Mouse (Mus musculus) induced T-regulatory cell, adult 2 months (primary cell): Measurements from ENCODE around the gene Mybpc3.

Experiments
- DNase-seq: peaks from one replicate; pipeline ENCODE4 v3.0.0-alpha.2; 2012; ENCODE audit warnings: low read depth

The Mybpc3 gene

DNA sequence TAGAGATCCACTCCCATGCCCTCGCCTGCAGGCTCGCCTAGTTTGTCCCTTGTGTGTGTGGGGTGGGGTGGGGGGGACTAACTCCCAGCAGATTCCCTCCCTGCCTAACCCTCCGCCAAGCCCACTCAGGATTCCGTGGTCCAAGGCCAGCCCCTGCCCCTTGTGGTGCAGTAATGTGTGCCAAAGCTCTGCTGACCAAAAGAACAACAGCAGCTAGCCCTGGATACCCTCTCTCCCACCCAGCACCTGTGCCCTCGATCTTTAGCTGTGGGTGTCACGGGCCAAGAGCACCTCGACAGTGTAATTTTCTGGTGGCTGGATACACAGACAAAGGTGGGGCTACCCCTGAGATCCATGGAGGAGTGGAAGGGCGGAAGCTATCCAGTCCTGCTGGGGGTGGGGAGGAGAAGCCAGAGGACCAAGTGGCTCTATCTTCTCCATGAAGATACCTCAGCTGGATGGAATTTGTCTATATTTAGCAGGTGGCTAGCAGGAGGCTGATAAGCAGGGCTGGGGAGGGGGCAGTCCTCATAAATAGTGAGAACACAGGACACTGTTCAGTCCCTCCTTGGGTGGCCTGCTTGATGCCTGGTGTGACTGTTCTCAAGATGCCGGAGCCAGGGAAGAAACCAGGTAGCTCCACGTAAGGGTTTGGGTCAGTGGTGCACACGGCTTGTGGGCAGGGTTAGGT lies at the start of gene Mybpc3:
Gene Mybpc3 (plus strand): TSS at position 560 of the 691 bp plus-strand sequence.
- DNase-seq = no peak

DNA sequence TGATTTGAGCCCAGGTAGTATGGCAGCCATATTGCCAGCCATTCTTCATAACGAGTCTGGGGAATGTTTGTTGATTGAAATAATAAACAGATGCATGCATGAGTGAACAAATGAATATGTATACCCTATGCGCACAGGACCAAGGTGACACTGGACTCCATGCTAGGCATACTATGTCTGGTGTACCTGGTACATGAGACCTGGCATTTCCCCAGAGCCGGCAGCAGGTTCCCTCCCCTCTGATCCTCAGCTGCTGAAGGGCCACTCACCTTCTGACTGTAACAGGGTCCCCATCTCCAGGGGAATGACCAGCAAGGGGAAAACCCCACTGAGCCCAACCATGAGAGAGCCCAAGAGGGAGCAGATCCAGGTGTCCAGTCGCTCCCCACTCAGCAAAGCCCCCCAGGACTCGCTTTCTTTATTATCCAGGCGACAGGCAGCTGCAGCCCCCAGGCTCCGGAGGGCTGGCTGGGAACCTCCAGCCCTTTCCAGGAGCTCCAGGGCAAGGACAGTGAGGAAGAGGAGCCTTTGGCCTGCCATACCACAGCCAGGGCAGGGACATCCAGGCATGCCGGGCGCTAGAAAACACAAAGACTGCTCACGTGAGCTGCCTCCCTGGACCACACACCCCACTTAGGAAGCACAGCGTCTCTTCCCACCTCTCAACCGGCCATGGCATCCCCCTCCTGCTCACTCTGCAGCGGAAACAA lies 49.6 kb upstream of the Mybpc3 start:
- no peak for DNase-seq

DNA sequence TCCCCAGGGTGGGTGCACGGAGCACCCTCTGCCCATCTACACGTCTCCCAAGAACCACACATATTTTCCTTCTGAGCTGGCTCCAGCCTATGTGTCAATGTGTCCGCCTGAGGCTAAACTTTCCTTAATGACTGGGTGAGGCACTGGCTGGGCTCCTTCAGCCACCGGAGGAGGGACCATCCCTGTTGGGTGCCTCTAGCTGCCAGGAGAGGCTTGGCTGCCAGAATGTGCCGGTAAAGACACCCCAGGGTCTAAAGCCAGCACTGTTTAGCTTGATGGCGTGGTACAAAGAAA lies 49.1 kb upstream of the Mybpc3 start:
- no peak for DNase-seq

DNA sequence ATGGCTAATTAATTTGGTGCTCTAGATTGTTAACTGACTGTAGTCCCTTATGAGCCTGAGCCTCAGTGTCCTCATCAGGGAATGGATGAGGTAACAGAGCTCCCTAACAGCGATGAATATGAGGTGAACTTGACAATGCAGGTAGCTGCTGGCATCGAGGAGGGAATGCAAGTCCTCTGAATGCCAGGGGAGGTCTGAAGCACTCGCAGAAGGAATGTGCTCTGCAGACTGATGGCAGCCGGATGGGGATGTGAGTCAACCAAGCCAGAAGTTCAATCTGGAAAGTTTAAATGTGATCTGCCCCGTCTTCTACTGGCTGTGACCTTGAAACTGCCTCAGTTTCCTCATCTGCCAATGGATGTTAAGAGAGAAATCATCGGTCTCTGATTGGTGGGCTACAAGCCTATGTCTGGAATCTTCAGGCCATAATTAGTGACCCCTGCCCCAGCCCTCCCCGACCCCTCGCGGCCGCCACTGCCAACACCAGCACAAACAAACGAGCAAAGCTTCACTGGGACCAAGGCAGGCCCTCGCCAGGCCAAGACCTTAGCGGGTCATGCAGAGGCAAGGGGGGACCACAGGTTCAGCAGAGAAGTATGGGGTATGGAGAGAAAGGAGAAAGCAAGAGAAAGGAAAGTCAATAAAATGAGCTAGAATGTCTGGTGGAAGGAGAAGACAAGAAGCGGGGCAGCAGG lies 48.5 kb upstream of the Mybpc3 start:
- DNase-seq = peak; percentile 39

DNA sequence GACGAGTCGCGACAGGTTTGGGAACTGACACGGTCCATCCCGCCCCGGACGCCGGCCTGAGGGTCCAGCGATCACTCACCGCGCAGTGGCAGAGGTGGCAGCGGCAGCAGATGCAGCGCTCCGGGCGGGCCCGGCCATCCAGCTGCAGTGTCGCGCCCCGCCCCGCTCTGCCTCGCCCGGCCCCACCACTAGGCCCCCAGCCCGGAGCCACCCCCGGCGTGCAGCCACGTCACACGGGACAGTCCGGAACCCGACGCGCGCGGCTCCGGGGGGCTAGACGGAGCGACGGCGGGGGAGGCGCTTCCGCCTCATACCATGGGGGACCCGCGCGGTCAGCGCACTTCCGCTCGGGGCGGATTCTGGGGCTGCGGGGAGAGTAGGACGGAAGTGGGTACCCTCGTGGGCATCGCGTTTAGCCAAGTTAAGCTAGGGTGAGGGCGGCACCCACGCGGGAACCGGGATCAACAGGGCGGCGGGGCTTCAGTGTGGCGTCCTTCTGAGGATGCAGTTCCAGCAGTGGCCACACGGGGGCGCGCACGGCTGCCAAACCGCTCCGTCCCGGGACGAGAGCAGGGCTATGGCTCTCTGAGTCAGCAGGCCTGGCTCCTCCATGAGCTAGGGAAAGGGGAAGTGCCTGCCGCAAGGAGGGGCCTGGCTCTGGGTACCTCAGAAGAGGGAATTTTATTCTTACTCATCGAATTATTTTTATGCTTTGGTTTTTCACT lies 47.7 kb upstream of the Mybpc3 start, which contains the start of gene Slc39a13:
Gene Slc39a13 (minus strand): TSS at position 342 of the 725 bp plus-strand sequence.
- peak; percentile 96 for DNase-seq

DNA sequence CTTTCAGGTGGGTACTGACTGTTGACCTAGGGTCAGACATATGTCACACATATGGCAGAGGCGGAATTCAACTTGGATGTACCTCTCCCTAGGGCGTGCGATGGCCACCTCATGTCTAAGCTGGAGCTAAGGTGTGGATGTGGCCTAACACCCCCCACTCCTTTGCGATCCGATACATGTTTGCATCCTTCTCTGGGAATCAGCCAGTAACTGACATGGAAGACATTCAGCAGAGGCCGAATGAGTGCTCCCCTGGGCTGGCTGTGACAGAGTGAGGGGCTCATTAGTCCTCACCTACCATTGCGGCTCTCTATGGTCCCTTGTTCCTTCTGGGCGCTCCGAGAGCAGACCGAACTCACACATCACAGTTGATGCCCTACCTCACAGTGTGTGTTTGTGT lies 46.9 kb upstream of the Mybpc3 start:
- DNase-seq = no peak

DNA sequence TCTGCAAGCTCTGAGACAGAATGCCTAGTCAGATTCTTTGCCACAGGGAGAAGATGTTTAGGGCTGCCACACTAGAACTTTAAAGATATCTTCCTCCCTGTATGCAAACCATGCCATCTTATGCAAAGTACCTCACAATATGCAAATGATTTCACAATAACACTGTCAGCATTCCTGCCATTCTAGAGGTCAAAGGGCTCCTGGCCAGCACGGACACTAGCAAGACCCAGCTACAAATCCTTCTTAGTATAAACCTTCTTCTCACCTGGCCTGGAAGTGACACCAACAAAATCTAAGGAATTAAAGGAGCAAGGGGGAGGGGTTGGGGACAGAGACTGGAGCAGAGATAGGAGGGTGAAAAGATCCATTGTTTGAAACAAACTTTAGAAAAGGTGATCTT lies 45.9 kb upstream of the Mybpc3 start:
- no peak for DNase-seq

DNA sequence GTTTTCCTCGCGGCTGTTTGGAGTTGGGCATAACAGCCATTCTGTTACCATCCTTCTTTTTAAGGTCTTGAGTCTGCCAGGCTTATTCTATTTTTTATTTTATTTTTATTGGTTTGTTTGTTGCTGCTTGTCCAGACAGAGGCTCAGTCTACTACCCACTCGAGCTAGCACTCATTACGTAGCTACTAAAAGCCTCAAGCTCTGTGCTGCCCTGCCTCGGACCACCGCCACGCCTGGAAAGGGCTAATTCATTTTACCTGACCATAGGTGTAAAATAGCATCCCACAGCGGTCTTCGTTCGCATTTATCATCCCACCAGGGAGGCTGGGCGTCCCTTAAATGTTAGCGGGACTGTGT lies 40.0 kb upstream of the Mybpc3 start:
- no peak for DNase-seq

DNA sequence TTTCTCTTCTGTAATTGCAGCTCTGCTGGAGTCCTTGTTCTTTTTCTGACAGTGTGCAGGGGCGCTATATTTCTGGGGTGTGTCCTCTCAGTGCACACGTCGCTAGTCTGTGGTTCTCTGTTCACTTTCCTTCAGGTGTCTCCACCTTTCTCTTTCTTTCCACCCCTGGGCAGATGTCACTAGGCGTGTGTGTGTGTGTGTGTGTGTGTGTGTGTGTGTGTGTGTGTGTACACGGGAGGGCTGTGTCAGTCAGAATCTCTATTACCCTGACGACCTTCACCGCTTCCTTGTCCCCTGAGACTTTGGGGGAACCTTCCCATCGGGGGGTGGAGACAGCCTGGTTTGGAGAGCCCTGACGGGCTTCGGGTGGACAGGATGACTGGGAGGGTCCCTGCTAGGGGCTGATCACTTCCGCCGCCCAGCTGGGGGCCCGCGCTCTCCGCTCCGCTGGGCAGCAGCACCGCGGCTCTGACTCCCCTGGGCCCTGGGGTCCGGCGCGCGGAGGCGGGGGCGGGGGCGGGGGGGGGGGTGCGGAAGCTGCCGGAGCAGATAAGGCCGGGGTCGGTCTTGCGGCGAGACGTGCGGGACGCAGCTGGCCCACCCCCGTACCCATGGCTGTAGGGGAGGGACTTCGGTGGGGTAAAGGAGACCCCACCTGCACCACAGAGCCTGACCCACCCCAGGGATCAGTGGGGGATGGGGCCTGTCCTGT lies 39.5 kb upstream of the Mybpc3 start:
- peak; percentile 69 for DNase-seq

DNA sequence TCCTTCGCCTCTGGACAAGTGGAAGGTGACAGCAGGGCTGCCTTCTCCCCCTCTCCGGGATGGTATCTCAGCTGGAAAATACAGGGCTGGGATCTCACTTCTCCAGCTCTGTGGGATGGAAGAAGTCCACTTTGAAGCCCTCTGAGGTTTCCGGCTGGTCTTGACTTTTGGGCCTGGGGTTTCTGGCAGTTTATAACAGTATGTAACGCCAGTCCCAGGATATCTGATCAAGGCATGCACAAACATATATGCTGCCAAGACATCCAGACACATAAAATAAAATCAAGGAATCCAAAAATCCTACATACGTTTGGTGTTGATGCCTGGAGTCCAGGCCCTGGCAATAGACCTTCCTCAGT lies 38.9 kb upstream of the Mybpc3 start:
- no peak for DNase-seq

DNA sequence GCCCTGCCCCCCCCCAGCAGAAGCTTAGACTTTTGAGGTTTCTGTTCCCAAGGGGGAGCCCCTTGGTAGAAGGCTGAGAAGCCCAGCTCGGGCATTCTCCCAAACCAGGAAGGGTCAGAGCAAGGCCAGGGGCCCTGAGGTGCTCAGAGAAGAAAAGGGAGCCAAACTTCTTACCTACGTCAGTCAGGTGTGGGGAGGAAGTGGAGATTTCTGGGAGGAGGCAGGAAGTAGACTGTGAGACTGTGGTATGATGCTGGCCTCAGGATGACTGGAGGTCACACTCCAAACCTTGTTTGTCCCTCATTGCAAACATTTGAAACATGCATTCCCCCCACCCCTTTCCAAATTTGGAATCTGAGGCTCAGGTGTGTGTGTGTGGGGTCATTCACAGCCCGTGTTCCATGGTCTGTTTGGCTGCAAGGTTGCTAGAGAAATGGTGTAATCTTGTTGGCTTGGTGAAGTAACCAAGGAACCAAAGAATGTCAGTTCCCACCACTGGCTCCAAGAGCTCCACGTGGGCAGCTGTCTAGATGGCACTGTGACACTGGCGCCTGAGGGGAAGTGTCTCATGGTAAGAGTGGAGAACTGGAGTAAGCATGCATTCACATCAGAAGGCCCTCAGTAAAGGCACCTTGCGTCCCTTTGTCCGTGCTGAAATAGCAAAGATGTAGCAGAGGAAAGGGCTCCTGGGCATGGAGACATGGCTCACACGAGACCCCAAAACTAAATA lies 37.0 kb upstream of the Mybpc3 start:
- DNase-seq = peak; percentile 67

DNA sequence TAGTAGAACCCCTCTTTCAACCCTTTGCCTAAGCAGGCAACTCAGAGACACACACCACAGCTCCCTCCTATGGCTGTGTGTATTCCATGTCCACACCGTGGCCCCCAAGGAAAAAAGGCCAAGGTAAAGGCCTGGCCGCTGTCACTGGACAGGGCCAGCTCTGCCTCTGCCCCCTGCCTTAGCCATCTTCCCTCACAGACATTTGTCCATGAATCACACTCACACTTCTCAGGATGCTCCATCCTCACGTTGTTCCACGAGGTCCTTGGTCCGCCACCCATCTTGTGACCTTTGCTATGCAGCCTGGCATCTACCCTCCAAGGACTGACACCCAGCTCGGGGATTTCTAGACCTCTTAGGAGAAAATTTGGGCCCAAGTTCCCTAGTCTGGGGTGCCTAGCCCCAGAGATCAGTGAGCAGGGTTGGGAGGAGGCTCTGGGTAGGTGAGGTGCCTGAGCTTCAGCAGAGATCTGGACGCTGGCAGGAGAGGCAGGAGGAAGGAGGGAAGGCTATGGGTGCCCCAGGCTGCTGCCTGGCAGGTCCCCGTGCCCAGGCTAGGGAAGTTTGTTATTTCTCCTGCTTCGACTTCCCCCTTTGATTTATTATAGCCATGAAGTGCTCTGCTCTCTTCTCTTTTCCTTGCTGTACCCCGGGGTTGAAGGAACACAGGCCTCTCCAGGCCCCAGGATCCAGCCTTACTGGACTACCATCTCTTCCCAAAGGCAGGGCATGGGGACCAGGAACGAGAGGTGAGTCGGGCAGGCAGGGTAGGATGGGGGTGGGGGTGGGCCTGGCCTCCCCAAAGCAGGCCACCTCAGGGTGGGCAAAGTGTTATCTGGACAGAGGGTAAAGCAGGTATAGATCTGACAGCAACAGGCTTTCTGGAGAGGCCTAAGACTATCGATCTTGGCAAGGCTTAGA lies 35.9 kb upstream of the Mybpc3 start, which contains the start of gene Spi1:
Gene Spi1 (plus strand): TSS at position 616 of the 921 bp plus-strand sequence.
- DNase-seq = no peak

DNA sequence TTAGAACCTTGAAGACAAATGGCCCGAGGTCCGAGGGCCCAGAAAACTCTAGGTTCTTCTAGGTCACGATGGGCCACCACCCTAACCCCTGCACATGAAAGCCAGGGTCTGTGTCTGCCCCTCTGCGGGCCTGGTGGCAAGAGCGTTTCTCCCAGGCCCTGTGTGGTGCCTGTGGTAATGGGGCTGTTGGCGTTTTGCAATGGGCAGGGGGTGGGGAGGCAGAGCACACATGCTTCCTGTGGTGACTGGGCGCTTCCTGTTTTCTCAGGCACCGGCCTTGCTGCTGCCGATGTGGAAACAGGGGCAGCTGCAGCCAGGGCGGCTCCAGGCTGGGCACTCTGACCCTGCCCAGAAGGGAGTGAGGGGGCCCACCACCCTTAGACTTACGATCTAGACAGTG lies 35.1 kb upstream of the Mybpc3 start:
- peak; percentile 84 for DNase-seq

DNA sequence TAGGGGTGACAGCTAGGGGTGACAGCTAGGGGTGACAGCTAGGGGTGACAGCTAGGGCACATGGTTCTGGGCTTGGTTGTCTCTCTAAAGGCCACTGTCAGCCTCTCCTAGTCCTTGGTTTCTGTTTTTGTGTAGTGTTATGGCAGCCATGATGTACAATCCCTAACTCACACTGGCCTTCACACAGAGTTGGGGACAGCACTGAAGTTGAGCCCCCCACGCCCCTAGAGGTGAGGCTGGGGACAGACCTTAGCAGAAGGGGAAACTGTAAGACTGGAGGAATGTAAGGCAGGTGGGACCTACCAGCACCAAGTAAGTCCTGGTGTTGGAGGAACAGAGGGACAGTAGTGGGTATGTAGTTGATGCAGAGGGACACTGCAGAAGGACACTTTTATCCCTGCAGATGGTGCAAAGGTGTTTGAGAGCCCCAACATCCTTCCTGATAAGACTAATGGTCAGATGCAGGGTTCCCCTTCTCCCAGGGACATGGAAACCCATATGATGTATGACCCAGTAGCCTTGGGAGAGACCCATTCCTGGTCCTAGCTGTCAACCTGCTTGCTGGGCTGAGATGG lies 34.5 kb upstream of the Mybpc3 start:
- peak; percentile 33 for DNase-seq

DNA sequence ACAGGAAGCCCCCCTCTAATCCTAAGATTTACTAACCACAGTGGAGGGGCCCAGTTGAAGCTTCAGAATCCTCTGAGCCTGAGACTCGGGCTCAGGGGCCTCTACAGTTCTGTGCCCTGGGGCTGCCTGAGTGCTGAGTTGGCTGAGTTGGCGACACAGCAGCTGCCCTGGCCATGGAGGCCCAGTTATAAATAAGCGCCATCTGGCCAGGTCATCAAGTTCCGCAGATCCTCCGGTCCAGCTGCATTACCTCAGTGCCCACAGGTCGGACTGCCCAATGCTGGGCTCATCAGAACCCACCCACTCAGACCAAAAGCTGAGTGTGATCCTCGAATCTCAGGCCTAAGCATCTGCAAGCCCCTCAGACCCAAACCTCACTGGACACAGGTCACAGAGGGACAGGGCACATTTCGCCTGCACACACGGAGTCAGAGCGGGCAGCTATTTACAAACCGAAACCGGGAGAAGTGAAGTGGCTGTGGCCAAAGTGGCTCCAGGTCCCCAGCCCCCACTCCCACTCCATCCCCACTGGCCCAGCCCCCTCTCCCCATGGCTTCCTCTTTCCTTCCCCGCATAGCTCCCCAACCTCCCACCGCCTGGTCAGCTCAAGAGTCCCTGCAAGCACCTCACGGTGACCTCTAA lies 33.6 kb upstream of the Mybpc3 start:
- DNase-seq = no peak

DNA sequence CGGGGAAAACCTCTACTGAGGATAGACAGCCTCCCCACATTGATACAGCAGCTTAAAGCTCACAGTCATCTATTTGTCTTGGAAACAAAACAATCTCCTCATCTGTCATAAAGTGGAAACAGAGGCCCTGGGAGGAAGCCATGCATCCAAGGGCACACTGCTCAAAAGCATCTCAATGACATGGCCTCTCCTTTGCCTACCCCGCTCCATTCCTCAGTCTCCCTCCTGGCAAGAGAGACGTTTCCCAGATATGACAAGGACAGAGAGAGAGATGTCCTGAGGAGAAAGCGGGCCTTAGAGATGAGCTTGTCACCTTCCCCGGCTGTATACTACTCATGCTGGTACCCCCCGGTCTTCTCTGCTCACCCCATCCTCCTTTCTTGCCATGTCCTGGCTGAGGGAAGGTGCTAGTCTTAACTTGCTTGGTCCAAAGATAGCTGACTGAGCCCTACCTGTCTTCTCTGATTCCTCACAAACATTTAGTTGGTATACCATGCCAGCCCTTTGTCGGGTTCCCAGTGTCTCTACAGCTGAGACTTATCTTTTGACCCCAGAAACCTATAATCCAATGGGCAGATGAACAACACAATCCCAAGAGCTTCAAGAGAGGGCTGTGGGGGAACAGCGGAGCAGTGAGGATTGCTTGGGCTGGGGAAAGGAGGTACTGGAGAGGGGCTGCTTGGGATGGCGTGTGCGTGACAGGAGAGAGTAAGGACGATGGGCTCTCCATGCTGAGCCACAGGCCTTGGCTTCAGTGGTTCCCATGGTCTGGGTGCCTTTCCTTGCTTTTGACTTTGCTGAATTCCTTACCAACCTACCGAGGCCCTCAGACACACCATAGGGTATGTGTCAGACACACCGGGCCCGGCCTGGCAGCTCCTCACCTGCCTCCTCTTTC lies 32.2 kb upstream of the Mybpc3 start:
- no peak for DNase-seq

DNA sequence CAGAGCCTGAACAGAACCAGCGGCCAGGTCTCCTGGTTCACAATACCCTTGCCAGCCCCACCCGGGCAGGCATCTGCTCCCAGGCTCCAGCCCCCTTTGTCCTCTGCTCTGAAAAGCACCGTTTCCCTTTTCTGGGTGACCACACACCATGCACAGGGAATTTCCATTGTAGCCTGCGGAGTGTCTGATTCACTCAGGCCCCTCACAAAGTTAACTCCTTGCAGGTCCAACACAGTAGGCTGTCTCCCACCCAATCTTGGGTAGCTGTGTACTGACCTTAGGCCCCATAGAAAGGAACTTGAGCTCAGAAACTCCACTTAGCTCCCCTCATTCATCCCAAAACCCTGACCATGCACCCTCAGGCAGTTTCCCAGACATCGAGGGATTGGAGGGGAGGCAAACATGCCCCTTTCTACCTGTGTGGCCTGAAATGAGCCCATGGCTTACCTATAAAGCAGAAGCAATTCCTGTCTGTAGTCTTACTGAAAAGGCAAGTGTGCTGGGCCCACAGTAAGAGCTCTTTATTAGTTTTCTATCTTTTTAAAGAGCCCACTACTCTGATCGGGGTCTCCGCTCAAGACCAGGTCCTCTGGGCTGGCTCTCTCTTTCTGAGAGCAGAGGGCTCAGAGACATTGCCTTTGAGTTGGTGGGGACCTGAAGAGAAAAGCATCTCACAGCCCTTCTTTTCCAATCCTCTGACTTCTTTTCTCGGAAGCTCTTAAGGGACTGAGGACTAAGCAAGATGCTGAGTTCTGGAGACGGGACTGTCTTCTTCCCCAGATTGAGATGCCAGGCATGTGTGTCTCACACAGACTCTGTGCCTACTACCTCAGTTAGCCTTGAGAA lies 31.3 kb upstream of the Mybpc3 start:
- DNase-seq = no peak
